Mouse (Mus musculus) ES-E14 (cell line): ENCODE measurements at regions not wholly inside any gene's neighbourhood (a gene's known extent, or its start where the extent isn't known, plus 50 kb on each side); places are given as distances from the start of the nearest gene placed in this dataset.

Source experiments
- CHD2 ChIP-seq: IDR thresholded peaks from 2 replicates; pipeline ENCODE4 v1.6.1; 2014; ENCODE audit warnings: mild to moderate bottlenecking, low read depth, low read length, inconsistent platforms
- MAFK ChIP-seq: IDR thresholded peaks from 2 replicates; pipeline ENCODE4 v1.6.1; 2014; ENCODE audit warnings: mild to moderate bottlenecking, low read depth, low read length, inconsistent platforms; ENCODE audit not compliant: insufficient read depth

GRCm38 (mm10) chr5:112127171-112127570 lies 125.1 kb downstream of the Cryba4 start:
- TF ChIP-seq MAFK (no peak), CHD2 (no peak)
